Mouse (Mus musculus): ENCODE results near the gene Fam76a. TPM values are rescaled to one million over a fixed set of nuclear protein-coding genes. Genes with fewer than 3 reads are reported as not detected.

Fam76a gene
- 10 to 100 TPM; 32.0 to 42.2 TPM for total RNA-seq (2021)

- intact Hi-C loops (cut with DNase I): loop anchor here (5.0 kb wide), 1 partner anchor 40 kb away; the partner anchor contains the start of gene Stx12
- DNase-seq (ENCODE audit: low spot score): peak; percentile 100
Observed at GRCm38 (mm10) chr4:132922558-132923008, at the start of gene Fam76a. TSS of gene Fam76a (minus strand) at chr4:132922558.

- DNase-seq (ENCODE audit: low spot score): no peak
- intact Hi-C loops (cut with DNase I): no loop called here
Observed at GRCm38 (mm10) chr4:132972101-132972500, 49.7 kb upstream of the Fam76a start.

GRCm38 (mm10) chr4:132971601-132972000 lies 49.2 kb upstream of the Fam76a start:
- intact Hi-C loops (cut with DNase I): no loop called here
- no peak for DNase-seq (ENCODE audit: low spot score)

GRCm38 (mm10) chr4:132968105-132968938 lies 46.0 kb upstream of the Fam76a start:
- DNase-seq (ENCODE audit: low spot score): no peak
- intact Hi-C loops (cut with DNase I): no loop called here

- intact Hi-C loops (cut with DNase I): no loop called here
- no peak for DNase-seq (ENCODE audit: low spot score)
Observed at GRCm38 (mm10) chr4:132964473-132964872, 42.1 kb upstream of the Fam76a start.

- intact Hi-C loops (cut with DNase I): no loop called here
- no peak for DNase-seq (ENCODE audit: low spot score)
Observed at GRCm38 (mm10) chr4:132964064-132964463, 41.7 kb upstream of the Fam76a start.

- DNase-seq (ENCODE audit: low spot score): no peak
- intact Hi-C loops (cut with DNase I): no loop called here
Observed at GRCm38 (mm10) chr4:132963436-132963835, 41.1 kb upstream of the Fam76a start.

GRCm38 (mm10) chr4:132962628-132963027 lies 40.3 kb upstream of the Fam76a start:
- no peak for DNase-seq (ENCODE audit: low spot score)
- intact Hi-C loops (cut with DNase I): no loop called here

GRCm38 (mm10) chr4:132961866-132962265 lies 39.5 kb upstream of the Fam76a start:
- DNase-seq (ENCODE audit: low spot score): no peak

GRCm38 (mm10) chr4:132960864-132961639 lies 38.7 kb upstream of the Fam76a start:
- intact Hi-C loops (cut with DNase I): no loop called here

More at GRCm38 (mm10) chr4:132961866-132962265, 39.5 kb upstream of the Fam76a start:
- intact Hi-C loops (cut with DNase I): no loop called here

GRCm38 (mm10) chr4:132960313-132960712 lies 38.0 kb upstream of the Fam76a start:
- no peak for DNase-seq (ENCODE audit: low spot score)
- intact Hi-C loops (cut with DNase I): no loop called here

More at GRCm38 (mm10) chr4:132960864-132961639, 38.7 kb upstream of the Fam76a start:
- peak; percentile 56 for DNase-seq (ENCODE audit: low spot score)

- intact Hi-C loops (cut with DNase I): loop anchor here (1.0 kb wide), 1 partner anchor 13 kb away; no protein-coding TSS in a partner anchor
- no peak for DNase-seq (ENCODE audit: low spot score)
Observed at GRCm38 (mm10) chr4:132959679-132960045, 37.3 kb upstream of the Fam76a start.

GRCm38 (mm10) chr4:132958741-132959678 lies 36.7 kb upstream of the Fam76a start:
- intact Hi-C loops (cut with DNase I): loop anchor here (1.0 kb wide), 1 partner anchor 13 kb away; no protein-coding TSS in a partner anchor
- DNase-seq (ENCODE audit: low spot score): peak; percentile 57

- no peak for DNase-seq (ENCODE audit: low spot score)
- intact Hi-C loops (cut with DNase I): no loop called here
Observed at GRCm38 (mm10) chr4:132955395-132955791, 33.0 kb upstream of the Fam76a start.

- intact Hi-C loops (cut with DNase I): no loop called here
- DNase-seq (ENCODE audit: low spot score): no peak
Observed at GRCm38 (mm10) chr4:132954530-132955394, 32.4 kb upstream of the Fam76a start.

GRCm38 (mm10) chr4:132950999-132951398 lies 28.6 kb upstream of the Fam76a start:
- intact Hi-C loops (cut with DNase I): no loop called here

GRCm38 (mm10) chr4:132949882-132950532 lies 27.6 kb upstream of the Fam76a start:
- no peak for DNase-seq (ENCODE audit: low spot score)
- intact Hi-C loops (cut with DNase I): loop anchor here (5.0 to 10.0 kb wide), 3 partner anchors 107 to 347 kb away; partner anchors contain the start of genes Cd164l2 and Gpr3

More at GRCm38 (mm10) chr4:132950999-132951398, 28.6 kb upstream of the Fam76a start:
- no peak for DNase-seq (ENCODE audit: low spot score)
